Mouse (Mus musculus) liver, postnatal 0 days (tissue): ENCODE data around the gene Sdr42e1.
A peak's percentile ranks its signal among the peaks of the same experiment; 100 is the strongest.

Experiments used
- CTCF ChIP-seq: sonication (generic); IDR thresholded peaks from 2 replicates; pipeline ENCODE4 v1.5.1; 2016; ENCODE audit warnings: antibody characterized with exemption, low read depth
- EP300 ChIP-seq: IDR thresholded peaks from 2 replicates; pipeline ENCODE4 v1.6.1; 2016; ENCODE audit warnings: antibody characterized with exemption, low read depth, mild to moderate bottlenecking

- TF ChIP-seq CTCF (no peak), EP300 (peak; percentile 62; the same call in 1 of the 2 replicates)
Observed at GRCm38 (mm10) chr8:117667349-117668124, 6.0 kb downstream of the Sdr42e1 start.
